Mouse (Mus musculus) c-Kit-positive CD71-positive TER-119-positive erythroid progenitor cells, embryonic 14.5 days (primary cell): Measurements from ENCODE around the gene Lrrc17.

Source experiments
- DNase-seq: peaks from one replicate; pipeline ENCODE4 v3.0.0-alpha.2; 2013; ENCODE audit warnings: low spot score

Lrrc17 gene

GRCm38 (mm10) chr5:21543409-21544201 lies at the start of gene Lrrc17:
TSS of gene Lrrc17 (plus strand) at chr5:21543559.
- DNase-seq: no peak

GRCm38 (mm10) chr5:21494781-21495180 lies 48.6 kb upstream of the Lrrc17 start:
- DNase-seq: no peak

- DNase-seq: no peak
These were observed 47.0 kb upstream of the Lrrc17 start for GRCm38 (mm10) chr5:21496321-21496720.

- DNase-seq: no peak
These were observed 46.5 kb upstream of the Lrrc17 start for GRCm38 (mm10) chr5:21496881-21497280.

GRCm38 (mm10) chr5:21498490-21498889 lies 44.9 kb upstream of the Lrrc17 start:
- no peak for DNase-seq

- no peak for DNase-seq
These were observed 44.4 kb upstream of the Lrrc17 start for GRCm38 (mm10) chr5:21498925-21499324.

- no peak for DNase-seq
These were observed 43.2 kb upstream of the Lrrc17 start for GRCm38 (mm10) chr5:21500133-21500532.

GRCm38 (mm10) chr5:21500941-21501340 lies 42.4 kb upstream of the Lrrc17 start:
- DNase-seq: no peak

- no peak for DNase-seq
These were observed 40.3 kb upstream of the Lrrc17 start for GRCm38 (mm10) chr5:21502936-21503610.

- no peak for DNase-seq
These were observed 38.2 kb upstream of the Lrrc17 start for GRCm38 (mm10) chr5:21505159-21505558.

- DNase-seq: no peak
These were observed 36.5 kb upstream of the Lrrc17 start for GRCm38 (mm10) chr5:21506887-21507286.

GRCm38 (mm10) chr5:21509801-21510200 lies 33.6 kb upstream of the Lrrc17 start:
- DNase-seq: no peak

- DNase-seq: no peak
These were observed 30.0 kb upstream of the Lrrc17 start for GRCm38 (mm10) chr5:21513363-21513762.

GRCm38 (mm10) chr5:21517562-21517961 lies 25.8 kb upstream of the Lrrc17 start:
- no peak for DNase-seq

- no peak for DNase-seq
These were observed 25.2 kb upstream of the Lrrc17 start for GRCm38 (mm10) chr5:21518207-21518606.

- DNase-seq: no peak
These were observed 24.2 kb upstream of the Lrrc17 start for GRCm38 (mm10) chr5:21519166-21519565.

GRCm38 (mm10) chr5:21526835-21527485 lies 16.4 kb upstream of the Lrrc17 start:
- no peak for DNase-seq

- no peak for DNase-seq
These were observed 15.9 kb upstream of the Lrrc17 start for GRCm38 (mm10) chr5:21527488-21527911.

GRCm38 (mm10) chr5:21528068-21528842 lies 15.1 kb upstream of the Lrrc17 start:
- DNase-seq: no peak

GRCm38 (mm10) chr5:21529110-21529720 lies 14.1 kb upstream of the Lrrc17 start:
- DNase-seq: no peak

- no peak for DNase-seq
These were observed 11.2 kb upstream of the Lrrc17 start for GRCm38 (mm10) chr5:21532126-21532525.

GRCm38 (mm10) chr5:21532921-21533320 lies 10.4 kb upstream of the Lrrc17 start:
- DNase-seq: no peak
